Mouse (Mus musculus): ENCODE data around the gene Slco1c1. TPM values are rescaled to one million over a fixed set of nuclear protein-coding genes. Genes with fewer than 3 reads are reported as not detected.

Slco1c1 gene
- polyA plus RNA-seq, 1 experiment from 2014 or later, result 19.6 TPM

DNA sequence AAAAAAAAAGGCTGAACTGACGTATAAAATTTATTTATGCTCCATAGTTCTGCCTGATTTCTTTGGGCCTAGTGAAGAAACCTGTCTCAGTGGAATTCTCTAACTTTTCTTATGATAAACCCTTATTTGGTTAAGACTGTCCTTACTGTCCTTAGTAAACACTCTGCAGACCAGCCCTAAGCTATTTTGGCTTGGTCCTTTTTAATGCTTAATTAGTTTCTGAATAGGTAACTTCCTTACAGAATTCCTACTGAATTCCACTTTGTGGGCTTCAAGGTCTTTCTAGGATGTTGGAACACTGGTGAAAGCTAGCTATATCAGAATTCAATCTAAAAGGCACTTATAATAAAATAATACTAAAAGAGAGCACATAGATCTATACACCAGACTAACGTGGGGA lies 71.9 kb downstream of the Slco1c1 start:
- Histone ChIP-seq H3K4me1 (no peaks in the 10 kb centered on the region), H3K36me3 (no peaks in the 10 kb centered on the region), H3K27ac (replicated peaks) (no peak overlapping the region), H3K9me3 (no peaks in the 10 kb centered on the region; the same call in 1 of the 2 replicates), H3K9ac (replicated peaks) (no peak overlapping the region), H3K4me3 (no peak overlapping the region), H3K4me2 (replicated peaks) (no peak overlapping the region), H3K27me3 (no peaks in the 10 kb centered on the region)
- no peak for ATAC-seq (replicated peaks)
- 82% methylated on average over 2 of the region's 2 CpGs for WGBS

DNA sequence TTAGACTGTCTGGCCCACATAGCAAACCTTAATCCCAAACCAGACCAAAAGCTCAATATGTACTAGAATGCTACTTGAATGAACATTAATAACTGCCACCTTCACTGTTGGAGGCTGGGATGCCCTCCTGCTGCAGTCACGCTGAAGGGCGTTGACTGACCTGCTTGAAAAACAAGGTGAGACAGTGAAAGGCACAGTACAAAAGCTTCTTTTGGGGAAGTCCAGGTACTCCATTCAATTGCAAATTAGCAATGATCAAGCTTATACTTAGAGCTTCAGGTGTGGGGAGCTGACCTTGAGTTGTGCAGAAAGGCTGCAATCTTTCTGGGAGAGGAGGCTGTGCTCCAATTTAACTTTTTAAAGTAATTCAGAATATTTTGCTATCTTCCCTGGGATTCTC lies 72.9 kb downstream of the Slco1c1 start:
- H3K4me2 ChIP-seq (replicated peaks), result no peak overlapping the region
- ATAC-seq (replicated peaks), result no peak
- H3K27ac ChIP-seq (replicated peaks), result no peak overlapping the region
- no peaks in the 10 kb centered on the region for H3K4me1 ChIP-seq
- no peak overlapping the region for H3K4me3 ChIP-seq
- WGBS, result 100% methylated on average over 2 of the region's 2 CpGs
- no peak overlapping the region for H3K9ac ChIP-seq (replicated peaks)
- H3K36me3 ChIP-seq, result no peaks in the 10 kb centered on the region
- H3K27me3 ChIP-seq, result no peaks in the 10 kb centered on the region
- no peaks in the 10 kb centered on the region; the same call in 1 of the 2 replicates for H3K9me3 ChIP-seq

DNA sequence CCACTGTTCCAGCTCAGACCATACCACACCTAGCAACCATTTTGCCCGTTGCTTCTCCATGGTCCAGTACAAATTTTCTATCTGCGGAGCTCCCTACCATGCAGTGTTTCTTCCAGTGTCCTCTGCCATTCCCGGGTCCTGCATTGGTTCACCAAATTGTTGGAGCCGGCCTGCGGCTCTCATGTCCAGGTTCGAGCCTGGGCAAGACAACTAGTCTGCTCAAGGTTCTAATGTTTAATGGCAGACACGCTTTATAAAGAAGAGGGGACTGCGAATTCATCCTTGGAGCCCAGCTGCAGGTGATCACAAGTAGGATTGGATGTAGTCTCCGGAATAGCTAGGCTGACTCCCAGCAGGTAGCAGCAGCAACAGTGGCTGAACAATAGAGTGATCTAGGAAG lies 76.8 kb downstream of the Slco1c1 start:
- 70% methylated on average over 9 of the region's 9 CpGs for WGBS
- Histone ChIP-seq H3K9me3 (no peaks in the 10 kb centered on the region; the same call in 1 of the 2 replicates), H3K9ac (replicated peaks) (no peak overlapping the region), H3K4me2 (replicated peaks) (no peak overlapping the region), H3K36me3 (no peaks in the 10 kb centered on the region), H3K4me1 (no peaks in the 10 kb centered on the region), H3K4me3 (no peak overlapping the region), H3K27me3 (no peaks in the 10 kb centered on the region), H3K27ac (replicated peaks) (no peak overlapping the region)
- no peak for ATAC-seq (replicated peaks)

DNA sequence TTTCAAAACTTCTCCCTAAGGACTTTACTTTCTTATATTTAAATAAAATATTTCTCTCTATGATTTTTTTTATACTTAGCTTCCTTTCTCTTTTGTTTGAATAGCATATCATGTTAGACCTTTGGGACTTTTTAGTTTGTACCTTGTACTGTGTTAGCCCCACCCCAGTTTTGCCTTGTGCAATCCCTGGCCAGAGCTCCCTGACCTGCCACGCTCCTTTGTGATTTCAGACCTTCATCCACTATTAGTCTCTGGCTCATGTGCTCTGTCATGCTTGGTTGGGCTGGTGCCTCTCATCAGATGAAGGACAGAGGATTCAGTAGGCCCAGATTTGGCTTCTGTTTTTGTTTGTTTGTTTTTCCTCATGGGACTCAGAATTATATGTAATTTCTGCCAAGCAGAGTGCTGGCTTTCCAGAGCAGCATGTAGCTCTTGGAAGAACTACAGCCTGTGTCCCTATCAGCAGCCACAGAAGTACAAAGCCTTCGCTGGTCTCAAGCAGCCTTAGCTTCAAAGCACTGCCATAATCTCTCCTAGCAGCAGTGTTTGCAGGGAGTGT lies 86.6 kb downstream of the Slco1c1 start:
- H3K4me1 ChIP-seq, result no peaks in the 10 kb centered on the region
- no peaks in the 10 kb centered on the region for H3K27me3 ChIP-seq
- no peak overlapping the region for H3K9ac ChIP-seq (replicated peaks)
- no peaks in the 10 kb centered on the region for H3K36me3 ChIP-seq
- no peak overlapping the region for H3K4me3 ChIP-seq
- no peaks in the 10 kb centered on the region for H3K9me3 ChIP-seq
- no peak overlapping the region for H3K4me2 ChIP-seq (replicated peaks)
- no peak overlapping the region for H3K27ac ChIP-seq (replicated peaks)
- 74% methylated on average over 2 of the region's 2 CpGs for WGBS
- ATAC-seq (replicated peaks), result no peak

DNA sequence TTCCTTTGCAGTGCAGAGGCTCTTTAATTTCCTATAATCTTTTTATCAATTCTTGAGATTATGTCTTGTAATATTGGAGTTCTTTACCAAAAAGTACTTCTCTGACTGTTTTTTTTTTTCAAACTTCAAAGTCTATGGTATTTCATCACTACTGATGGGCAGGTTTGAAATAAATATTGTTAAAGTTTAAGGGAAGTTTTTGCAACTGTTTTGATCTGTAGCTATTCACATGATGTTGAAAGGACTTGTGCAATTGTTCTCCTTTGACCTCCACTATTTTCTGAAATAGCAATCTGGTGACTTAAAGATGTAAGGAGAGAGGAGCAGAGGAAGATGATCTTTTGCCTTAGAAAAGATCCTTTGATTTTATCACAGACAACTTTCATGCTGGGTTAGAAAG lies 89.8 kb downstream of the Slco1c1 start:
- no peaks in the 10 kb centered on the region for H3K36me3 ChIP-seq
- no peak overlapping the region for H3K9ac ChIP-seq (replicated peaks)
- H3K9me3 ChIP-seq, result no peaks in the 10 kb centered on the region
- H3K27me3 ChIP-seq, result no peaks in the 10 kb centered on the region
- H3K4me3 ChIP-seq, result no peak overlapping the region
- no peak for ATAC-seq (replicated peaks)
- H3K27ac ChIP-seq (replicated peaks), result no peak overlapping the region
- H3K4me2 ChIP-seq (replicated peaks), result no peak overlapping the region
- H3K4me1 ChIP-seq, result no peaks in the 10 kb centered on the region

DNA sequence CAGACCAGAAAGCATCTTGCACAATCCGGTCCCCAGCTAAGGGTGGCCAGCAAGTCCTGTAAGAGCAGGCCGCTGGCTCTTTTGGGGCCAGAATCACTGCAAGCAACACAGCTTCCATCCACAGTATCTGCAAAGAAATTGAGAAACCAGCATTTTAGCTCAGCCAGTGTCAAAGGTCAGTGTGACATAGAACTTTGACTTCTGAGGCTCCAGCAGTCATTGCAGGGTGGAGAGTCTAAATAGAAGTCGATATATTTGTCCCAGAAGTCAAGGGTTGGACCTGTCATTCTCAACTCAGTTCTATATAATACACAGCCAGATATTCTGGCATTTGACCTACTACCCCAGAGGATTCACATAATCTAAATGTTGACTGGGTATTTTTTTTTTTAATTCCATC lies 91.2 kb downstream of the Slco1c1 start:
- no peak overlapping the region for H3K4me3 ChIP-seq
- H3K27me3 ChIP-seq, result no peaks in the 10 kb centered on the region
- ATAC-seq (replicated peaks), result no peak
- no peak overlapping the region for H3K9ac ChIP-seq (replicated peaks)
- H3K4me2 ChIP-seq (replicated peaks), result no peak overlapping the region
- H3K9me3 ChIP-seq, result no peaks in the 10 kb centered on the region
- no peaks in the 10 kb centered on the region for H3K36me3 ChIP-seq
- no peak overlapping the region for H3K27ac ChIP-seq (replicated peaks)
- no peaks in the 10 kb centered on the region for H3K4me1 ChIP-seq
- WGBS, result 85% methylated on average over 3 of the region's 3 CpGs

Other genes starting within 250 kb of the Slco1c1 start
- gene Slco1b2, start 105.2 kb downstream of the Slco1c1 start, polyA plus RNA-seq (2015; fragmentation: Nextera tagmentation; extraction: Ambion mirVana), result not detected in 2 replicates
- not detected in 2 replicates for gene Gm5724, start 249.4 kb downstream of the Slco1c1 start, polyA plus RNA-seq (2015; fragmentation: Nextera tagmentation; extraction: Ambion mirVana)

Measured in forebrain, embryonic 15.5 days (tissue).